Mouse (Mus musculus) adrenal gland, postnatal 25 days (tissue): ENCODE data around the gene Olfr1373. TPM values are rescaled to one million over a fixed set of nuclear protein-coding genes. Genes with fewer than 3 reads are reported as not detected.
"Not testable (repeated sequence)": the region's sequence is repeated elsewhere in the genome, so short reads cannot be mapped to it uniquely, and the experiment has no call there.

Experiments used
- DNase-seq: peaks from one replicate; pipeline ENCODE4 v3.0.0; 2021; ENCODE audit warnings: mixed read lengths
- long read RNA-seq: library from polyadenylated mRNA; stranded (forward); transcript quantifications from one replicate; pipeline ENCODE4 v2.0.0, GENCODE M21; 2021
- total RNA-seq: library from RNA; stranded (reverse); gene quantifications from 2 replicates; pipeline ENCODE4 v1.2.3, GENCODE M21; 2021

The Olfr1373 gene
- not detected in 2 replicates for total RNA-seq
- long read RNA-seq, result 0 reads

- DNase-seq, result not testable (repeated sequence)
Measured at GRCm38 (mm10) chr11:52145428-52145827, at the start of gene Olfr1373. TSS of gene Olfr1373 (minus strand) at chr11:52145528.

GRCm38 (mm10) chr11:52180651-52181050 is 35.3 kb upstream of the Olfr1373 start:
- DNase-seq, result not testable (repeated sequence)

- DNase-seq, result not testable (repeated sequence)
Measured at GRCm38 (mm10) chr11:52179897-52180296, 34.6 kb upstream of the Olfr1373 start.

- no peak for DNase-seq
Measured at GRCm38 (mm10) chr11:52168461-52168860, 23.1 kb upstream of the Olfr1373 start.

- DNase-seq, result peak; percentile 47
Measured at GRCm38 (mm10) chr11:52167901-52168302, 22.6 kb upstream of the Olfr1373 start.

- peak; percentile 13 for DNase-seq
Measured at GRCm38 (mm10) chr11:52167126-52167525, 21.8 kb upstream of the Olfr1373 start.

GRCm38 (mm10) chr11:52163926-52164325 is 18.6 kb upstream of the Olfr1373 start:
- peak; percentile 58 for DNase-seq

GRCm38 (mm10) chr11:52143675-52144074 is 1.7 kb downstream of the Olfr1373 start:
- peak; percentile 29 for DNase-seq

GRCm38 (mm10) chr11:52130451-52131068 is 14.8 kb downstream of the Olfr1373 start:
- DNase-seq, result no peak

- peak; percentile 9 for DNase-seq
Measured at GRCm38 (mm10) chr11:52129621-52130450, 15.5 kb downstream of the Olfr1373 start.

GRCm38 (mm10) chr11:52129171-52129570 is 16.2 kb downstream of the Olfr1373 start:
- DNase-seq, result no peak

GRCm38 (mm10) chr11:52128316-52129061 is 16.8 kb downstream of the Olfr1373 start:
- no peak for DNase-seq

GRCm38 (mm10) chr11:52127760-52128159 is 17.6 kb downstream of the Olfr1373 start:
- no peak for DNase-seq

GRCm38 (mm10) chr11:52127169-52127568 is 18.2 kb downstream of the Olfr1373 start:
- DNase-seq, result no peak

GRCm38 (mm10) chr11:52124468-52124867 is 20.9 kb downstream of the Olfr1373 start:
- no peak for DNase-seq

GRCm38 (mm10) chr11:52122045-52122444 is 23.3 kb downstream of the Olfr1373 start:
- no peak for DNase-seq

- DNase-seq, result not testable (repeated sequence)
Measured at GRCm38 (mm10) chr11:52120415-52120814, 24.9 kb downstream of the Olfr1373 start.

- no peak for DNase-seq
Measured at GRCm38 (mm10) chr11:52117156-52117555, 28.2 kb downstream of the Olfr1373 start.

- DNase-seq, result not testable (repeated sequence)
Measured at GRCm38 (mm10) chr11:52116117-52116516, 29.2 kb downstream of the Olfr1373 start.

GRCm38 (mm10) chr11:52115479-52115878 is 29.8 kb downstream of the Olfr1373 start:
- DNase-seq, result no peak

- DNase-seq, result no peak
Measured at GRCm38 (mm10) chr11:52109421-52109820, 35.9 kb downstream of the Olfr1373 start.

- no peak for DNase-seq
Measured at GRCm38 (mm10) chr11:52108796-52109195, 36.5 kb downstream of the Olfr1373 start.

- no peak for DNase-seq
Measured at GRCm38 (mm10) chr11:52106438-52106837, 38.9 kb downstream of the Olfr1373 start.
